Mouse (Mus musculus): ENCODE data around the gene Ncapd2.

- TF ChIP-seq USF1 (IDR thresholded peaks at IDR 0.05; ENCODE audit: low read depth, low read length) (no peak), ZNF384 (IDR thresholded peaks at IDR 0.05; ENCODE audit: low read depth, low read length) (no peak), MAFK (IDR thresholded peaks at IDR 0.05; ENCODE audit: insufficient replicate concordance, low read length) (no peak), CTCF (conservative IDR thresholded peaks at IDR 0.05 in 1 of 2, IDR thresholded peaks at IDR 0.05 in 1 of 2; ENCODE audit: low read depth in 2 of 2, low read length in 2 of 2) (no peak), UBTF (IDR thresholded peaks at IDR 0.05; ENCODE audit: low read depth, low read length) (no peak), RCOR1 (conservative IDR thresholded peaks at IDR 0.05; ENCODE audit: low read depth, low read length) (no peak), GABPA (IDR thresholded peaks at IDR 0.05; ENCODE audit: insufficient replicate concordance, low read depth, low read length) (no peak), IRF4 (IDR thresholded peaks at IDR 0.05; ENCODE audit: low read depth, low read length) (no peak), TCF12 (IDR thresholded peaks at IDR 0.05; ENCODE audit: low read depth, low read length) (no peak)
Observed at GRCm38 (mm10) chr6:125159773-125160557, 31.5 kb downstream of the Ncapd2 start.

Data from CH12.LX (cell line).